Mouse (Mus musculus): ENCODE measurements at regions not wholly inside any gene's neighbourhood (a gene's known extent, or its start where the extent isn't known, plus 50 kb on each side); places are given as distances from the start of the nearest gene placed in this dataset.

- no peak for TF ChIP-seq CTCF (IDR thresholded peaks at IDR 0.05; ENCODE audit: insufficient read depth, low read depth, low read length)
- no peak for TF ChIP-seq POLR2A (IDR thresholded peaks at IDR 0.05; ENCODE audit: insufficient read depth, low read depth, low read length)
Measured at GRCm38 (mm10) chr2:166439847-166440775, 273.5 kb downstream of the Prex1 start.
